Mouse (Mus musculus): ENCODE results near the gene Prss38.

DNA sequence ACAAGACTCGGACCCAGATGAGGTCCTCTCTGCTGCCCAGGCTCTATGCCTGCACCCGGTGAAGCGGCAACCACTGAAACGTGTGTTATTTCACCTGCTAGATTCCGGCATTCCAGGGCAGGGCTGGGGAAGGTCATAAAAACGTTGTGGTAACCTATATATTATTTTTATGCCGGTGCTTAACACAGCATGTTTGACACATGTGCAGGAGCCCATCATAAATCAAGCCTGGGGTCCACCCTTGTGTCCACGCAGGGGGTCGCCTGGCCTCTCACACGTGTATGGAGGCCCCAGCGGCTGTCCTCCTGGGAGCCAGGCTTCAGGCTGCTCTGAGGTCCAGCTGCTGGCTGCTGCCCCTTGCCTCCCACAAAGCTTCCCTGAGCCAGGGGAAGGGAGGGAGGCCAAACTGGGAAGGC is 18.6 kb downstream of the Prss38 start:
- TF ChIP-seq CTCF (IDR thresholded peaks at IDR 0.05) (no peak), EP300 (IDR thresholded peaks at IDR 0.05) (no peak)
